Mouse (Mus musculus) heart, postnatal 0 days (tissue): ENCODE results near the gene Rnf227.

Experiments
- CTCF ChIP-seq: IDR thresholded peaks from 2 replicates; pipeline ENCODE4 v1.5.1; 2016; ENCODE audit warnings: antibody characterized with exemption, control low read depth, low read depth
- EP300 ChIP-seq: IDR thresholded peaks from 2 replicates; pipeline ENCODE4 v1.6.1; 2016; ENCODE audit warnings: antibody characterized with exemption, low read depth

GRCm38 (mm10) chr11:69356544-69356943 is 16.3 kb downstream of the Rnf227 start:
- TF ChIP-seq CTCF (no peak), EP300 (no peak)
